Mouse (Mus musculus): ENCODE measurements around the gene Rtf1.

DNA sequence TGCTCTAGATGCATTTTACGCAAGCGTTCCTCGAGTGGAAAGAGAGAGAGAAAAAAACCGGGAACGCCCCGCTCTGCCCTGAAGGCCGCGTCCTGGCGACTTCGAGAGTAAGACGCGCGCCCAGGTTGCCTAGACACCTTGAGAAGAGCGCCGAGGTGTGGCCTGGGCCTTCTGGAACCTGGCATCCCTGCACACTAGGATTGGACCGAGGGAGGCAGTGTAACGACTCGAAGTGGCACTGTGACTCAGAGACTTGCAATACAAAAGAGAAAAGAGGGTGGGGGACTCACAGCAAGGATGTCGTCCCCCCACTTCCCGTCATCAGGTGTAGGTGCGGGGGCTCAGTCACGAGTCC, 68.9 kb downstream of the Rtf1 start:
- TF ChIP-seq CTCF (IDR thresholded peaks at IDR 0.05; ENCODE audit: insufficient read depth, low read length) (no peak), POLR2A (IDR thresholded peaks at IDR 0.05; ENCODE audit: borderline replicate concordance, extremely low read depth, low read depth, low read length) (0 out of 2 replicates have a peak, but pooled peaks have one; percentile 9)

Measured in lung, adult 2 months (tissue).